Mouse (Mus musculus) forebrain, embryonic 16.5 days (tissue): ENCODE results near the gene Abcf1. TPM values are rescaled to one million over a fixed set of nuclear protein-coding genes. Genes with fewer than 3 reads are reported as not detected.
A peak's percentile ranks its signal among the peaks of the same experiment; 100 is the strongest.

Experiments
- ATAC-seq: fragments of 200-750 bp; cut with Nextera tagmentation; 2 replicates; pipeline ENCODE4 v1.8.0; 2017; ENCODE audit warnings: mild to moderate bottlenecking, moderate library complexity
- H3K27ac ChIP-seq: fragments of 300-500 bp; sonication (generic); 2 replicates; pipeline ENCODE4 v1.5.1; 2014; ENCODE audit warnings: low read length, control low read depth
- H3K27me3 ChIP-seq: fragments of 300-500 bp; sonication (generic); replicated peaks from 2 replicates; pipeline ENCODE4 v1.6.1; 2014; ENCODE audit warnings: low read length; ENCODE audit not compliant: control insufficient read depth, insufficient read depth
- H3K36me3 ChIP-seq: fragments of 300-500 bp; sonication (generic); 2 replicates; pipeline ENCODE4 v1.6.1; 2014; ENCODE audit not compliant: control insufficient read depth, insufficient read depth
- H3K4me1 ChIP-seq: fragments of 300-500 bp; sonication (generic); replicated peaks from 2 replicates; pipeline ENCODE4 v1.6.1; 2014; ENCODE audit warnings: low read length; ENCODE audit not compliant: control insufficient read depth, insufficient read depth
- H3K4me2 ChIP-seq: fragments of 300-500 bp; sonication (generic); 2 replicates; pipeline ENCODE4 v1.6.1; 2014; ENCODE audit warnings: mild to moderate bottlenecking, low read length, control low read depth
- H3K4me3 ChIP-seq: fragments of 300-500 bp; sonication (generic); replicated peaks from 2 replicates; pipeline ENCODE4 v1.5.1; 2014; ENCODE audit warnings: mild to moderate bottlenecking, low read length, control low read depth
- H3K9ac ChIP-seq: fragments of 300-500 bp; sonication (generic); replicated peaks from 2 replicates; pipeline ENCODE4 v1.6.1; 2014; ENCODE audit warnings: low read depth, low read length, control low read depth
- H3K9me3 ChIP-seq: fragments of 300-500 bp; sonication (generic); 2 replicates; pipeline ENCODE4 v1.6.1; 2016; ENCODE audit warnings: low read length; ENCODE audit not compliant: control insufficient read depth
- WGBS: fragments of 180-500 bp; shearing (Covaris S2); extraction: QIAGEN DNeasy Blood & Tissue Kit; methylation state at CpG from one replicate; pipeline ENCODE4 v1.1.7; 2014; 5-methylcytosine and 5-hydroxymethylcytosine counted together
- polyA plus RNA-seq: library from polyadenylated mRNA; unstranded; fragments of >200 nt; fragmentation: Nextera tagmentation; extraction: Ambion mirVana; gene quantifications from 2 replicates; pipeline ENCODE4 v1.2.1, GENCODE M21; 2015

The Abcf1 gene
- polyA plus RNA-seq, 1 experiment from 2014 or later: 88.3 TPM

DNA sequence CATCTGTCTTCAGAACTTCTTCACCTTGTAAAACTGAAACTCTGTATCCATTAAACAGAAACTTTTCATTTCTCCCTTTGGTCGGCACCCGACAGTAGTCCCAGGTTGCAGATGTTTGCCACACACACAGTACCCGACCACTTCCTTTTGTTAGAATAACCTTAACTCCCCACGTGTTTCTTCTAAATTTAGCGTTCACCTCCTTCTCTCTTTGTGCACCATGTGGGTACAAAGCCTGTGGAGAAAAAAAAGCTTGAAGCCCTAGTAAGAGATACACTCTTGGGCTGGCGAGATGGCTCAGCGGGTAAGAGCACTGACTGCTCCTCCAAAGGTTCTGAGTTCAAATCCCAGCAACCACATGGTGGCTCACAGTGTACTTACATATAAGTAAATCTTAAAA lies 29.8 kb upstream of the Abcf1 start:
- Histone ChIP-seq H3K4me3 (no peak overlapping the region), H3K4me1 (peaks cover 26% of the 10 kb centered on the region), H3K36me3 (no peaks in the 10 kb centered on the region), H3K4me2 (no peak overlapping the region), H3K27me3 (no peaks in the 10 kb centered on the region), H3K9ac (no peak overlapping the region), H3K27ac (no peak overlapping the region), H3K9me3 (no peaks in the 10 kb centered on the region)
- ATAC-seq: no peak
- WGBS: 87% methylated on average over 7 of the region's 7 CpGs

DNA sequence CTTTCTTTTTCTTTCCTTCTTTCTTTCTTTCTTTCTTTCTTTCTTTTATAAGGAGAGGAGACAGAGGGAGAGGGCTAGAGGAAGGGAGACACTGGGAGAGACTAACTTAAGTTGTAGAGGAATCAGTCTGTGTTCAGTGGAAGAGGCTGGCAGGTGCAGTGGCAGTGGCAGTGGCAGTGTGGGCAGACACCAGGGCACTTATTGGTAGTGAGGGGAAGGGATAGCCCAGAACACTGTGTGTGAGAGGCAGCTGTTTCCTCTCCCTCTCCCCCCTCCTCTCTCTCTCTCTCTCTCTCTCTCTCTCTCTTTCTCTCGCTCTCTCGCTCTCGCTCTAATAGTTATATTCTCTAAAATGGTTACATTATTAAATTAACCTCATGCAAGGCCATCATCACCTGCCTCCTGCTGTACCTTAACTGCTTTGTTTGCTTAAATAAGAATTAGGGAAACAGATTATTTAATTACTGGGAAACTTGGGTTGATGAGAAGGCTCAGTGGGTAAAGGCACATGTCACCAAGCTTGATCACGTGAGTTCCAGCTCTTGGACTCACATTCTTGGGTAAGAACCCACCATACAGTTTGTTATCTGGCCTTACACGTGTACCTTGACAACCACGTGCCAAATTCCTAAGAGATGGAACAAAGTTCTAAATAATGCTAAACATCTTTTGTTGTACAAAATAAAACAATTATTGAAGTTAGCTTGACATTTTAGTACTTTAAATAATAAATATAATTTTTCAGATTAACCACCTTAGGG lies 29.2 kb upstream of the Abcf1 start:
- peaks cover 26% of the 10 kb centered on the region for H3K4me1 ChIP-seq
- no peaks in the 10 kb centered on the region for H3K27me3 ChIP-seq
- no peak for ATAC-seq
- H3K4me3 ChIP-seq: no peak overlapping the region
- H3K9ac ChIP-seq: no peak overlapping the region
- H3K36me3 ChIP-seq: no peaks in the 10 kb centered on the region
- WGBS: 88% methylated on average over 6 of the region's 6 CpGs
- H3K4me2 ChIP-seq: no peak overlapping the region
- no peak overlapping the region for H3K27ac ChIP-seq
- H3K9me3 ChIP-seq: no peaks in the 10 kb centered on the region

DNA sequence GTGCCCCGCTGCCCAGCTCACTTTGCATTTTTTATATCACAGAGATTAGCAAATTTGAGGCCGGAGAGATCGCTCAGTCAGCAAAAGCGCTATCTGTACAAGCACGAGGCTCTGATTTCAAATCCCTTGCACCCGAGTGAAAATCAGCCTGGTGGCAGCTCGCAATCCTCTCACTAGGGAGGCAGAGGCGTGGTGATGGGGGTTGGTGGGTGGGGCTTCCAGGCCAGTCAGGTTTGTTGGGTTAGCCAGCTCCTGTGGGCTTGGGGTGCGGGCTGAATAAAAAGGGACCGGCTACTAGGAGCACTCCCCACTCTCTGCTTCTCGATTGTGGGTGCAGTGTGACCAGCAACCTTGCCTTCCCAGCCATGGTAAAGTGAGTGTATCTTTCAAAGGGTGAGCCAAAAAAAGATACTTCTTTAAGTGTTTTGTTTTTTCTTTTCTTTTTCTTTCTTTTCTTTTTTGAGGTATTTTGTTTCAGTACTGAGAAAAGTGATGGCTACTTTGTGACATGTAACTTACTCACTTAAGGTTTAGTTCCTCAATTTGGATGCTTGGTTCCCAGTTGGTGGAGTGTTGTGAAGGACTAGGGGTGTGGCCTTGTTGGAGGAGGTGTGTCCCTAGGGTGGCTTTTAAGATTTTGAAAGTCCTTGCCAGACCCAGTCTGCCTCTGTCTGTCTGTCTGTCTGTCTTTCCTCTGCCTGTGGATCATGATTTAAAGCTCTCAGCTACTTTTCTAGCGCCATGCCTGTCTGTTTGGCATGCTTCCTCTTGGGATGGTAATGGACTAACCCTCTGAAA lies 28.4 kb upstream of the Abcf1 start:
- H3K4me3 ChIP-seq: no peak overlapping the region
- H3K9ac ChIP-seq: no peak overlapping the region
- H3K27me3 ChIP-seq: no peaks in the 10 kb centered on the region
- H3K4me2 ChIP-seq: no peak overlapping the region
- WGBS: 51% methylated on average over 12 of the region's 12 CpGs
- H3K4me1 ChIP-seq: peaks cover 26% of the 10 kb centered on the region
- H3K9me3 ChIP-seq: no peaks in the 10 kb centered on the region
- no peak for ATAC-seq
- H3K27ac ChIP-seq: no peak overlapping the region
- no peaks in the 10 kb centered on the region for H3K36me3 ChIP-seq

DNA sequence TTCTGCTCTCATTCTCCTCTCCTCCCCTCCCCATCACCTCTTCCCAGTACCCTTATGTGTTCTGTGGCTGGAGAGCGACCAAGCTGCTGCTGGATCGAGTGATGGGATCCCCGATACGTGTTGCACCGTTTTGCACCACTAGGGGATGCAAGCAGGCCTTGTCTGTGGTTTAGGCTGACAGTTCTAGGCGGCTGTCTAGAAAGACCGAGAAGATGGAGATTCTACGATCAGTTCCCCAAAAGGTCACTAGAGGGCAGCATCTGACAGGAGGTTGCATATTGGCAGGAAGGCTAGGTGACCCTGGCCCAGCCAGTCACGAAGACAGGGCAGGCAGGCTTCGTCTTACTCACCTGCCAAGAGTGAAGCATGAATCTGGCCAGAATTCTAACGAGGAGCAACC lies 27.4 kb upstream of the Abcf1 start:
- H3K9ac ChIP-seq: no peak overlapping the region
- H3K4me2 ChIP-seq: no peak overlapping the region
- H3K27ac ChIP-seq: no peak overlapping the region
- no peaks in the 10 kb centered on the region for H3K9me3 ChIP-seq
- H3K4me3 ChIP-seq: no peak overlapping the region
- H3K36me3 ChIP-seq: no peaks in the 10 kb centered on the region
- WGBS: under 1% methylated on average over 11 of the region's 11 CpGs
- H3K27me3 ChIP-seq: no peaks in the 10 kb centered on the region
- H3K4me1 ChIP-seq: peaks cover 26% of the 10 kb centered on the region
- ATAC-seq: peak; percentile 67

DNA sequence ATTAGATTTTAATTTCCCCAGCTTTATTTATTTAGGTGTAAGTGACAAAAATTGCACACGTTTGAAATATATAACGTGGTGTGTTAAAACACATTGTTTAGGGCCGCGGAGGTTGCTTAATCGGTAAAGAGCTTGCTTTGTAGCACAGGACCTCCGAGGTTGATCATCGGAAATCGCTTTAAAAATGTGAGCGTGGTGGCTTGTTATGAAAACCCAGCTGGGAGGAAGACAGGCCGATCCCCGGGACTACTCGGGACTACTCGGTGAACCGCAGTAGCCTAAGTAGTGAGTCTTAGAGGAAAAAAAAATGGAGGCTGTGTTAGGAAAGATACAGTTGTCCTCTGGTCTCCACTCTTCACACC lies 25.3 kb upstream of the Abcf1 start:
- H3K36me3 ChIP-seq: no peaks in the 10 kb centered on the region
- H3K9ac ChIP-seq: peak overlapping the region; percentile 60
- peak overlapping the region; percentile 78 for H3K4me2 ChIP-seq
- H3K27me3 ChIP-seq: no peaks in the 10 kb centered on the region
- H3K4me3 ChIP-seq: peak overlapping the region; percentile 67
- H3K9me3 ChIP-seq: no peaks in the 10 kb centered on the region
- 5% methylated on average over 14 of the region's 14 CpGs for WGBS
- no peak for ATAC-seq
- H3K4me1 ChIP-seq: peaks cover 26% of the 10 kb centered on the region
- peak overlapping the region; percentile 75; the same call in 1 of the 2 replicates for H3K27ac ChIP-seq

DNA sequence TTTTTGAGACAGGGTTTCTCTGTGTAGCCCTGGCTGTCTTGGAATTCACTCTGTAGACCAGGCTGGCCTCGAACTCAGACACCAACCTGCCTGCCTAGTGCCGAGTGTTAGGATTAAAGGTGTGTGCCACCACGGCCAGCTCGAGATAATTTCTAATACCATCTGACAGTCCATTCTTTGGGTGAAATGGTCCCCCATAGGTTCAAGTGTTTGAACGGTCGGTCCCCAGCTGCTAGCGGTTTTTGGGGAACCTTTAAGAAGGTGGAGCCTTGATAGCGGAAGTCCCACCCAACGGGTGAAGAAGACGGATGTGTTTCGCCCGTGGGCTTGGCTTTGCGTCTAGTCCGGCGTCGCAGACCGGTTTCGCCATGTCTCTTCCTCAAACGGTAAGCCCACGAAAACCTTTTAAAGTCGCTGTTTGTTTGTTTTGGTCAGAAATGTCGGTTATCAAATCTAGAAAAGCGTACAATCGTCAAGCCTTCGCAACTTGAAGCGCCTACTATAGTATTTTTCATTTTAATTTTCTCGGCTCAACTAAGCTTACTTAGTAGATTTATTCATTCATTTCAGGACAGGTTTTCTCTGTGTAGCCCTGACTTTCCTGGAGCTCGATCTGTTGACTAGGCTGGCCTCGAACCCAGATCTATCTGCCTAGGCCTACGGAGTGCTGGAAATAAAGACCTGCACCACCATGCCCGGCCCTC lies 24.8 kb upstream of the Abcf1 start:
- 3% methylated on average over 31 of the region's 31 CpGs for WGBS
- Histone ChIP-seq H3K27me3 (no peaks in the 10 kb centered on the region), H3K36me3 (peaks cover under 1% of the 10 kb centered on the region; the same call in 1 of the 2 replicates), H3K9ac (peak overlapping the region; percentile 60), H3K4me3 (peak overlapping the region; percentile 67), H3K9me3 (no peaks in the 10 kb centered on the region), H3K27ac (peak overlapping the region; percentile 75), H3K4me1 (peaks cover 26% of the 10 kb centered on the region), H3K4me2 (peak overlapping the region; percentile 78)
- peak; percentile 77 for ATAC-seq

DNA sequence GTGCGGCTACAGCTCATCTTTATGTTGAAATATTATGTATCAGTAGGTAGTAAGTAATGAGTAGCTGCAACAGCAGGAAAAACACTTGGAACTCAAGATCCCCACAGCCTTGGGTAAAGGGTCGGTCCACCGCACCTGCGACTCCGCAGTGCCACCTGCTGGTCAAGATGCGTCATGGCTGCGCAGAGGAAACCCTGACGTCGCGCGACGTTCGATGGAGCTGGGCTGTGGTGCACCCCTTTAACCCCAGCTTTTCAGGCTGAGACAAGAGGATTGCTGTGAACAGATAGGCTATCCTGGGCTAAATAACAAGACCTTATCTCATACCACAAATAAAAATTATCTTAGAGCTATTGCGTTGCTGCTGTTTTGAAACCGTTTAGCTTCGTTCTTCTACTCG lies 24.1 kb upstream of the Abcf1 start:
- peak overlapping the region; percentile 44 for H3K4me2 ChIP-seq
- H3K27ac ChIP-seq: no peak overlapping the region
- 8% methylated on average over 17 of the region's 17 CpGs for WGBS
- no peaks in the 10 kb centered on the region for H3K27me3 ChIP-seq
- H3K9me3 ChIP-seq: no peaks in the 10 kb centered on the region
- H3K4me1 ChIP-seq: peaks cover 26% of the 10 kb centered on the region
- H3K9ac ChIP-seq: no peak overlapping the region
- H3K4me3 ChIP-seq: peak overlapping the region; percentile 67
- ATAC-seq: peak; percentile 73
- peaks cover 3% of the 10 kb centered on the region; the same call in 1 of the 2 replicates for H3K36me3 ChIP-seq

DNA sequence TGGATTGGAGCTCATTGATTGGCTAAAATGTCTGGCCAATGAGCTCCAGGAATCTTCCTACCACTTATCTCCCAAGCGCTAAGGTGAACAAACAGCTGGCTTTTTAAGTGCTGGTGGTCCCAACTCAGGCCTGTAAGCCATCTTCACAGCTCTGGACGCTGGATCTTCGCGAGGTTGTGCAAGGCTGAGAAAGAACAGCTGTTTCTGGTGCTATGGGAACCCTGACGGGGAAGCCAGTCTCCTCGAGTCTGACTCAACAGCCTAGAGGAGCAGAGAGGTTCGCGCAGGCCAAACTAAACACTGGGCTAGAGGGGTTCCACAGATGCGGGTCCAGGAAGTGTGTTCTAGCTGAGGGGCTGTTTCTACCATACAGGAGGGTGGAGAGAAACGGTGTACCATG lies 22.2 kb upstream of the Abcf1 start:
- ATAC-seq: no peak
- no peak overlapping the region for H3K27ac ChIP-seq
- no peaks in the 10 kb centered on the region for H3K9me3 ChIP-seq
- peaks cover 3% of the 10 kb centered on the region; the same call in 1 of the 2 replicates for H3K36me3 ChIP-seq
- no peak overlapping the region for H3K9ac ChIP-seq
- no peaks in the 10 kb centered on the region for H3K27me3 ChIP-seq
- H3K4me3 ChIP-seq: no peak overlapping the region
- WGBS: 49% methylated on average over 10 of the region's 10 CpGs
- no peak overlapping the region for H3K4me2 ChIP-seq
- H3K4me1 ChIP-seq: peaks cover 17% of the 10 kb centered on the region

DNA sequence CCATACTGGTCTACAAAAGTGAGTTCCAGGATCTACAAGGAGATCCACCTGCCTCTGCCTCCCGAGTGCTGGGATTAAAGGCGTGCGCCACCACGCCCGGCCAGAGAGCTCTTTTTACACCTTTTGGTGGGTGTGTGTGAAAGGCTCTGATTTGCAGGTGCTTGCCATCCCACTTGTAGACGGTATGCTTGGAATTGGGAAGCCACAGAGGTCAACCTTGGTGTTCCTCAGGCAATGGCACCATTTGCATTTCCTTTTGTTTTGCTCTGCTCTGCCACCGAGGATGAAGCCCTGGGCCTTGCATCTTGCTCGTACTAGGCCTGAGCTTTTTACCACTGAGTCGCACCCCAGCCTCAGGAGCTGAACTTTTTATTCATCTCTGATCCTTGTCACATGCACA lies 12.2 kb upstream of the Abcf1 start:
- H3K9me3 ChIP-seq: no peaks in the 10 kb centered on the region

More for the DNA sequence above, 12.2 kb upstream of the Abcf1 start:
- Histone ChIP-seq H3K4me3 (no peak overlapping the region), H3K4me2 (no peak overlapping the region), H3K9ac (no peak overlapping the region), H3K27ac (no peak overlapping the region), H3K27me3 (no peaks in the 10 kb centered on the region), H3K4me1 (peaks cover 17% of the 10 kb centered on the region), H3K36me3 (peaks cover 7% of the 10 kb centered on the region; the same call in 1 of the 2 replicates)
- no peak for ATAC-seq
- WGBS: 90% methylated on average over 9 of the region's 9 CpGs
